Mouse (Mus musculus): ENCODE measurements around the gene Gm20831.
"Not testable (repeated sequence)": the region's sequence is repeated elsewhere in the genome, so short reads cannot be mapped to it uniquely, and the experiment has no call there.

Gm20831 gene

DNA sequence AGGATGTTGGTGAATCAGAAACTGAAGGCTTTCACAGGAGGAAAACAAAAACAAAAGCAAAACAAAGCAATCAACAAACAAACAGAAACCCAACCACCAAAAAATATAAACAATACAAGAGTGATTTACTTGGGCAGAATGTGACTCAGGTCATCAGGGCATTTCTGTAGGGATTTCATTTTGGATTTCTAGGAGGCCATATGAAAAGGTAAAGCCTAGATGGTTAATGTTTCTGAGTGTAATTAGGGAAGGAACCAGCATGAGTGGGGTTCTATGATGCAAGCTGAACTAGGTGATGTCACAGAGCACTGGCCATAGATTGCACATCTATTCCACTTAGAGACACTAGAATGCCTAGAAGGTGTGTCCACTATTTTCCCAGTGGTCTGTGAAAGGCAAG lies at the start of gene Gm20831, which contains the start of gene Gm20772:
Gene Gm20831, plus strand, starts transcription at position 301 of the 400 bp plus-strand sequence.
Gene Gm20772, plus strand, starts transcription at position 301 of the 400 bp plus-strand sequence.
- DNase-seq (ENCODE audit: low read depth) = not testable (repeated sequence)

DNA sequence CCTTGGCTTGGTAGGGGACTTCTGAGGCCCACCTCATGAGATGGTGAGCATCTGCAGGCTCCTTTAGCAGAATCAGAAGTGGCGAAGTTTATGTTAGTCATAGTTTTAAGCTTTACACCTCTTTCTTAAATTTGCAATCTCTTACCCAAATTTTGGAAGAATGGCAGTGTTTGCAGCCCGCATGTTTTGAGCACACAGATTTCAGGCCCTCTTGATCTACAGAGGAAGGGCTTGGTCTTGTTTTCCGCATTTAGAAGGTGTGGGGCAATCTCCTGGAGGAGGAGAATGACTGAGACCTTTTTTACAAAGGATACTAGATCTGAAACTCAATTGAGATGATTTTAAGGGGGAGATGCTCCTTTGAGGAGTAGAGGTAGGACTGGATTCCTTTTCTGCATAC lies 28.4 kb upstream of the Gm20831 start, which contains the start of gene Gm21904:
Gene Gm21904, minus strand, starts transcription at position 101 of the 400 bp plus-strand sequence.
- DNase-seq (ENCODE audit: low read depth) = not testable (repeated sequence)

DNA sequence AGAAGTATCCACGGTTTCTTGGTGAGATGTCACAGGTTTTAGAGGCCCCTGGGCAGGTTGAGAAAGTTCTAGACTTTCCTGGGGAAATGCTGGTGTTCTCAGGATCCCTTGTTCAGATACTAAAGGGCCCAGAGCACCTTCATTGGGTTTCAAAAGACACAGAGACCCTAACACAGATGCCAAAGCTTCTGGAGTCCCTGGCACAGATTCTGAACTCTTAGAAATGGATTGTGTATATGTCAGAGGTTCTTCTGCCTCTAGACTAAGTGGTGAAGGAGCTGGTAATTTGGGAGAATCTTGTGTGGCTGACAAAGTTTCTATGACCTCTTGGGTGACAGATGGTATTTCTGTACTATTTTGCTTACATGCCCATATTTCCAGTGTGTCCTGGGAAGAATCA lies 62.7 kb downstream of the Gm20831 start, which contains the start of gene Srsy:
Gene Srsy, minus strand, starts transcription at position 101 of the 400 bp plus-strand sequence.
- not testable (repeated sequence) for DNase-seq (ENCODE audit: low read depth)
